Mouse (Mus musculus) kidney, postnatal 0 days (tissue): ENCODE measurements around the gene Elovl7. TPM values are rescaled to one million over a fixed set of nuclear protein-coding genes. Genes with fewer than 3 reads are reported as not detected.

Source experiments
- ATAC-seq: fragments of 200-750 bp; cut with Nextera tagmentation; replicated peaks from 2 replicates; pipeline ENCODE4 v1.8.0; 2017; ENCODE audit warnings: low read depth, moderate number of reproducible peaks, moderate TSS enrichment, moderate library complexity; ENCODE audit not compliant: low FRiP score
- DNase-seq: peaks from one replicate; pipeline ENCODE4 v3.0.0-alpha.2; 2016; ENCODE audit warnings: low spot score
- H3K27ac ChIP-seq: fragments of 300-500 bp; sonication (generic); 2 replicates; pipeline ENCODE4 v1.5.1; 2014; ENCODE audit warnings: mild to moderate bottlenecking
- H3K27me3 ChIP-seq: fragments of 300-500 bp; sonication (generic); 2 replicates; pipeline ENCODE4 v1.6.1; 2014; ENCODE audit warnings: low read length, mixed read lengths; ENCODE audit not compliant: insufficient read depth
- H3K36me3 ChIP-seq: fragments of 300-500 bp; sonication (generic); 2 replicates; pipeline ENCODE4 v1.6.1; 2014; ENCODE audit warnings: low read length, mixed read lengths; ENCODE audit not compliant: insufficient read depth
- H3K4me1 ChIP-seq: fragments of 300-500 bp; sonication (generic); replicated peaks from 2 replicates; pipeline ENCODE4 v1.6.1; 2014; ENCODE audit warnings: antibody characterized with exemption, low read length, mixed read lengths; ENCODE audit not compliant: insufficient read depth
- H3K4me2 ChIP-seq: fragments of 300-500 bp; sonication (generic); 2 replicates; pipeline ENCODE4 v1.6.1; 2014; ENCODE audit warnings: mild to moderate bottlenecking, low read length, moderate library complexity, mixed read lengths
- H3K4me3 ChIP-seq: fragments of 300-500 bp; sonication (generic); replicated peaks from 2 replicates; pipeline ENCODE4 v1.5.1; 2014; ENCODE audit warnings: low read depth, low read length
- H3K9ac ChIP-seq: fragments of 300-500 bp; sonication (generic); 2 replicates; pipeline ENCODE4 v1.6.1; 2014; ENCODE audit warnings: low read depth, low read length
- H3K9me3 ChIP-seq: fragments of 300-500 bp; sonication (generic); replicated peaks from 2 replicates; pipeline ENCODE4 v1.6.1; 2016; ENCODE audit warnings: low read length, inconsistent platforms, mixed read lengths
- CTCF ChIP-seq: IDR thresholded peaks from 2 replicates; pipeline ENCODE4 v1.5.1; 2016; ENCODE audit warnings: antibody characterized with exemption, low read depth, mild to moderate bottlenecking, moderate library complexity
- WGBS: fragments of 180-500 bp; shearing (Covaris S2); extraction: QIAGEN DNeasy Blood & Tissue Kit; methylation state at CpG from one replicate; pipeline ENCODE4 v1.1.7; 2014; 5-methylcytosine and 5-hydroxymethylcytosine counted together
- polyA plus RNA-seq: library from polyadenylated mRNA; unstranded; fragments of >200 nt; fragmentation: Nextera tagmentation; extraction: Ambion mirVana; gene quantifications from 2 replicates; pipeline ENCODE4 v1.2.1, GENCODE M21; 2015

The Elovl7 gene
- polyA plus RNA-seq, 1 experiment from 2014 or later = 34.5 TPM

GRCm38 (mm10) chr13:108263042-108263441 is 48.8 kb downstream of the Elovl7 start:
- no peak for DNase-seq
- 63% methylated on average over 8 of the region's 8 CpGs for WGBS
- no peaks in the 10 kb centered on the region for H3K4me1 ChIP-seq
- no peak for ATAC-seq
- H3K27me3 ChIP-seq = no peaks in the 10 kb centered on the region
- no peaks in the 10 kb centered on the region for H3K9me3 ChIP-seq
- no peaks in the 10 kb centered on the region for H3K36me3 ChIP-seq
- no peak overlapping the region for H3K27ac ChIP-seq
- H3K9ac ChIP-seq = no peak overlapping the region
- no peak overlapping the region for H3K4me2 ChIP-seq
- H3K4me3 ChIP-seq = no peak overlapping the region
- TF ChIP-seq CTCF = no peak

- 78% methylated on average over 4 of the region's 4 CpGs for WGBS
- no peak for ATAC-seq
- H3K9ac ChIP-seq = no peak overlapping the region
These were observed 51.2 kb downstream of the Elovl7 start for GRCm38 (mm10) chr13:108265394-108265793.

GRCm38 (mm10) chr13:108267841-108268634 is 53.8 kb downstream of the Elovl7 start:
- no peak overlapping the region for H3K4me3 ChIP-seq
- no peak overlapping the region for H3K4me2 ChIP-seq
- no peaks in the 10 kb centered on the region for H3K36me3 ChIP-seq
- no peaks in the 10 kb centered on the region for H3K27me3 ChIP-seq
- no peak overlapping the region for H3K27ac ChIP-seq
- no peak for DNase-seq
- peaks cover under 1% of the 10 kb centered on the region; the same call in 1 of the 2 replicates for H3K4me1 ChIP-seq
- H3K9ac ChIP-seq = no peak overlapping the region
- ATAC-seq = no peak
- no peak for TF ChIP-seq CTCF
- no peaks in the 10 kb centered on the region for H3K9me3 ChIP-seq
- 70% methylated on average over 9 of the region's 9 CpGs for WGBS

More at GRCm38 (mm10) chr13:108265394-108265793, 51.2 kb downstream of the Elovl7 start:
- no peak overlapping the region for H3K4me3 ChIP-seq
- no peak for TF ChIP-seq CTCF
- H3K4me2 ChIP-seq = no peak overlapping the region
- DNase-seq = no peak
- H3K9me3 ChIP-seq = no peaks in the 10 kb centered on the region
- no peaks in the 10 kb centered on the region for H3K27me3 ChIP-seq
- H3K27ac ChIP-seq = no peak overlapping the region
- H3K36me3 ChIP-seq = no peaks in the 10 kb centered on the region
- H3K4me1 ChIP-seq = no peaks in the 10 kb centered on the region

- TF ChIP-seq CTCF = no peak
- Histone ChIP-seq H3K27ac (no peak overlapping the region), H3K9ac (no peak overlapping the region), H3K27me3 (no peaks in the 10 kb centered on the region), H3K36me3 (no peaks in the 10 kb centered on the region), H3K4me2 (no peak overlapping the region), H3K4me3 (no peak overlapping the region), H3K9me3 (no peaks in the 10 kb centered on the region), H3K4me1 (peaks cover 3% of the 10 kb centered on the region; the same call in 1 of the 2 replicates)
- 28% methylated on average over 7 of the region's 7 CpGs for WGBS
- ATAC-seq (no peak), DNase-seq (no peak)
These were observed 57.4 kb downstream of the Elovl7 start for GRCm38 (mm10) chr13:108271458-108272148.

- ATAC-seq = peak; percentile 59; the same call in 1 of the 2 replicates
- no peak overlapping the region for H3K4me2 ChIP-seq
- peaks cover 3% of the 10 kb centered on the region; the same call in 1 of the 2 replicates for H3K4me1 ChIP-seq
- DNase-seq = no peak
- no peaks in the 10 kb centered on the region for H3K36me3 ChIP-seq
- no peaks in the 10 kb centered on the region for H3K27me3 ChIP-seq
- no peak for TF ChIP-seq CTCF
- H3K4me3 ChIP-seq = no peak overlapping the region
- 36% methylated on average over 8 of the region's 8 CpGs for WGBS
- H3K9me3 ChIP-seq = no peaks in the 10 kb centered on the region
- H3K9ac ChIP-seq = no peak overlapping the region
- 0 out of 2 replicates have a peak overlapping the region, but pooled peaks have one; percentile 37 for H3K27ac ChIP-seq
These were observed 58.1 kb downstream of the Elovl7 start for GRCm38 (mm10) chr13:108272332-108272731.

GRCm38 (mm10) chr13:108273034-108273433 is 58.8 kb downstream of the Elovl7 start:
- H3K9ac ChIP-seq = 0 out of 2 replicates have a peak overlapping the region, but pooled peaks have one; percentile 27
- H3K27me3 ChIP-seq = no peaks in the 10 kb centered on the region
- H3K27ac ChIP-seq = peak overlapping the region; percentile 37; the same call in 1 of the 2 replicates
- DNase-seq (no peak), ATAC-seq (peak; percentile 25; the same call in 1 of the 2 replicates)
- H3K9me3 ChIP-seq = no peaks in the 10 kb centered on the region
- no peaks in the 10 kb centered on the region for H3K36me3 ChIP-seq
- no peak for TF ChIP-seq CTCF
- peaks cover 3% of the 10 kb centered on the region; the same call in 1 of the 2 replicates for H3K4me1 ChIP-seq
- peak overlapping the region; percentile 25; the same call in 1 of the 2 replicates for H3K4me2 ChIP-seq
- 29% methylated on average over 15 of the region's 15 CpGs for WGBS
- H3K4me3 ChIP-seq = no peak overlapping the region
